Mouse (Mus musculus) telencephalon, adult 2 months (tissue): Measurements from ENCODE around the gene Fance.

Source experiments
- DNase-seq: peaks from one replicate; pipeline ENCODE4 v3.0.0-alpha.2; 2011; ENCODE audit warnings: low read depth, low spot score

The Fance gene

DNA sequence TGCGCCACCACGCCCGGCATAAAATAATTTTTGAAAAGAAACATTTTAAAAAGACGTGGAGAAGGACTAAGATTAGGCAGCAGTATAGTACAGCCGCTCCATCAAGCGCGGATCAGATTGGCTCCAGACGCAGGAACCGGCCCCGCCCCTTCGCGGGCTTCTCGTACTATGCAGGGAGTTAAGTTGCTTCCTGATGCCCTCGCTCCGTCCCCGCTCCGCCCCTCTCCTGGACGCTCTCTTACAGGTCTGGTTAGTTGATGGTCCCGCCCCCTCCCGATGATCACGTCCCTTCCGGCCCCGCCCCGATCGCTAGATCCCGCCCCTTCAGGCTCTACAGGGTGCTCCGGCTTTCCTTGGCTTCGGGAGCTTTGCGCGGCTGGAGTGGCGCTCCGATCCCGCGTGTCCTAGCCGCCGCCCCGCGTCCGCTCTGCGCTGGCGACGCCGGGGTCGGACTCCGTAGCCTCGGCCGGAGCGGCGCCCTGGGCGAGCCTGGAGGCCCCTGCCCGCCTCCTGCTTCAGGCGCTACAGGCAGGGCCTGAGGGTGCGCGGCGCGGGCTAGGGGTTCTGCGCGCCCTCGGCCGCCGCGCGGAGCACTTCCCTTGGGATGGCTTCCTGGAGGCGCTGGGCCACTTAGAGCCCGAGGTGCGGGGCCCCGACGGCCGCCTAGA is at the start of gene Fance:
Gene Fance (plus strand): TSS at position 308 of the 668 bp plus-strand sequence.
- peak; percentile 99 for DNase-seq

DNA sequence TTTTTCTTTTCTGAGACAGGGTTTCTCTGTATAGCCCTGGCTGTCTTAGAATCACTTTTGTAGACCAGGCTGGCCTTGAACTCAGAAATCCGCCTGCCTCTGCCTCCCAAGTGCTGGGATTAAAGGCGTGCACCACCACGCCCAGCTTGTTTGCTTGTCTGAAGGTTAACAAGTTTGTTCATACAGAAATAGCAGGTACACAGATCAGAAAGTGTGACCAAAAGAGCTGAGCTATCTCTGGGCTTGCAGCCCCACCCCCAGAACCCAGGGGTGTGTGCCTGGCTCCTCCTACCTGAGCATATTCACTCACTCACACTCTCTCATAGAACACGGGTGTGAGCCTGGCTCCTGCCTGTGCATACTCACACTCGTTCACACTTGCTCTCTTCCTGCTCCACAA is 46.1 kb upstream of the Fance start:
- no peak for DNase-seq

DNA sequence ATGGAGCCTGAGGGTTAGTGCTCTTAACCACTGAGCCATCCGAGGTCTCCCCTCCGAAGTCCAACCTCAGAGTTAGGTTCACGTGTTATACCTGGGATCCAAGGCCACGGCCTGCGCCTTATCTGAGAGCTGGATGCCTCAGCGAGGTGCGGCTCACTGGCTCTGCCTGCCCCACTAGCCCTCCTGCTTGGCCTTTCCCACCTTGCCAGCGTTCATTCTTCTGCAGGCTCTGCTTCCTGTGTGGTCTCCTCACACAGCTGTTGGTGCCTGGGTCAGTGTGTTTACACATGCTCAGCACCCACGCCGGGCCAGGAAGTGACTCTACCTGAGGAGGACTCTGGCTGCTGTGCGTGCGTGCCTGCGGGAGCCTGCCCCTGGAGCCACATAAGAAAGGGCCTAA is 43.2 kb upstream of the Fance start:
- no peak for DNase-seq

GRCm38 (mm10) chr17:28271537-28272266 is 41.6 kb upstream of the Fance start:
- DNase-seq = no peak

DNA sequence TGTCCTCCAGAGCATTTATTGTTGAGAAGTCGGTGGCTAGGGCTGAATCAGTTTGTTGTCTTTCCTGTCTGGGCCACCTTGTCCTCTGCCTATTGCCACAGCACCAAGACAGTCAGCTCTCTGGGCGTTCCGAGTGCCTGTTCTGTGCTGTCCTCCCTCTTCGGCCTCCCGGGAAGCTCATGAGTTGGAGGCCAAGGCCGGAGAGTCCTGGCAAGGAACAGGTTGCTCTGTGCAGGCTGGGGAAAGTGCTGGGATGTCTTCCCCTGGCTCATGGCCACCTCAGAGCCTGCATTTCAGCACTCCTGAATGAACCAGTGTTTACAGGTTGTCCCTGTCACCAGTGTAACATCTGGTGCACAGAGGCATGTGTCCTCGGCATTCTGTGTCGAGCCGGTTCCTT is 41.0 kb upstream of the Fance start:
- no peak for DNase-seq

GRCm38 (mm10) chr17:28272837-28273236 is 40.5 kb upstream of the Fance start:
- DNase-seq = no peak

GRCm38 (mm10) chr17:28274739-28275138 is 38.6 kb upstream of the Fance start:
- DNase-seq = no peak

GRCm38 (mm10) chr17:28277226-28277625 is 36.1 kb upstream of the Fance start:
- DNase-seq = no peak

GRCm38 (mm10) chr17:28277721-28278120 is 35.6 kb upstream of the Fance start:
- no peak for DNase-seq

- no peak for DNase-seq
Observed at GRCm38 (mm10) chr17:28278156-28278555, 35.2 kb upstream of the Fance start.

DNA sequence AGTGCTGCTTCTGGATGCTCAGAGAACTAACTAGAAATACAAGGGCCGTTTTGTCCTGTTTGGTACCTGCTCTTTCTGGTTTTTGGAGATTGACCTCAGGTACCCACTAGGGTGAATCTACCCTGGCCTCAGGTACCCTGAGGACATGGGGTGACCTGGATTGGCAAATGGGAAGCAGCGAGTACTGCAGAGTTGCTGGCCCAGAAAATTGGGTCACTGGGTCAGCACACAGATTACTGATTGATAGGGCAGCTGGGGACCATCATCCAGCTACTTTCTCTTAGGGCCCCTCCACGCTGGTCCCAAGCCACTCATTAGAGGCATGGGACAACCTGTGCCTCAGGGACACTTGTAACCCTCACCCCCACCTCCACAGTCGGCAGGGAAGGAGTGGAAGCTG is 34.1 kb upstream of the Fance start:
- no peak for DNase-seq

- no peak for DNase-seq
Observed at GRCm38 (mm10) chr17:28279780-28280422, 33.4 kb upstream of the Fance start.

- DNase-seq = no peak
Observed at GRCm38 (mm10) chr17:28280423-28280800, 32.9 kb upstream of the Fance start.

- no peak for DNase-seq
Observed at GRCm38 (mm10) chr17:28280831-28281377, 32.4 kb upstream of the Fance start.

GRCm38 (mm10) chr17:28281866-28282441 is 31.4 kb upstream of the Fance start:
- DNase-seq = no peak

- DNase-seq = no peak
Observed at GRCm38 (mm10) chr17:28283199-28283598, 30.1 kb upstream of the Fance start.

- DNase-seq = no peak
Observed at GRCm38 (mm10) chr17:28286133-28286532, 27.2 kb upstream of the Fance start.

- DNase-seq = no peak
Observed at GRCm38 (mm10) chr17:28286964-28287363, 26.4 kb upstream of the Fance start.

DNA sequence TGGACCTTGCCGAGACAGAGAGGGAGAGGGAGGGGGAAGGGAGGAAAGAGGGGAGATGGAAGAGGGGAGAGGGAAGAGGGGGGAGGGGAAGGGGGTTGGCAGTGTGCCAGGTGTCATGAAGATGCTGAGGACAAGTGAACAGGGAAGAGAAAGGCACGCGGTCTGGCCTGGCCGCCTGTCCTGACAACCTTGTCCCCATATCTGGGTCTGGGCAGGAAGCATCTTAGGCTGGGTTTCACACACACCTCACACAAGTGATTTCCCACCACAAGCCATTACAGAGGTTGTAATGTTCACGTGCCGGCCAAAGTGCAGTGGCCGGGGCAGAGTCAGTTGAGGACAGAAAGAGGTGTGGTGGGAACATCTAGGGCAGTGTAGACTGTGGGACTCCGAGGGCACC is 25.7 kb upstream of the Fance start:
- no peak for DNase-seq

GRCm38 (mm10) chr17:28287980-28288379 is 25.3 kb upstream of the Fance start:
- DNase-seq = no peak

- no peak for DNase-seq
Observed at GRCm38 (mm10) chr17:28290262-28290661, 23.1 kb upstream of the Fance start.

DNA sequence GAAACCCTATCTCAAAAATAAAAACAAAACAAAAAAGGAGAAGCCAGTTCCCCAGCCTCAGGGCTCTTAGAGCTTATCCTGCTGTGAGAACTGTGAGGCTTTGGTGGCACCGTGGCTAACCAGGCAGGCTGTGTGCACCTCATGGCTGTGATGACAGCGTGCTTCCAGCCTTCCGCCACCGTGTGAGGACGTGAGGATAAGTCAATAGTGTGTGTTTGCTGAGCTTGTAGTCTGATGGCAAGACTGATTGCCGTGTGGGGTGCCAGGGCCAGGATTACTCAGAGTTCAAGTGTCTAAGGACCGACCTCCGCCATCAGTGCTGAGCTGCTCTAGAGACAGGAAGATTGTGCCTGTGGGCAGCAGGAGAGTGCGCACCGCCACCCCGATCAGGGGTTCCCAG is 22.6 kb upstream of the Fance start:
- DNase-seq = no peak
